Mouse (Mus musculus) thymus, postnatal 0 days (tissue): Measurements from ENCODE around the gene Tdrd6. TPM values are rescaled to one million over a fixed set of nuclear protein-coding genes. Genes with fewer than 3 reads are reported as not detected.

ENCODE experiments used
- DNase-seq: peaks from one replicate; pipeline ENCODE4 v3.0.0-alpha.2; 2015; ENCODE audit warnings: low spot score
- polyA plus RNA-seq: library from polyadenylated mRNA; unstranded; fragments of >200 nt; fragmentation: Nextera tagmentation; extraction: Ambion mirVana; gene quantifications from 2 replicates; pipeline ENCODE4 v1.2.1, GENCODE M21; 2015

The Tdrd6 gene
- polyA plus RNA-seq, 1 experiment from 2014 or later = not detected

GRCm38 (mm10) chr17:43619156-43619555, 10.9 kb downstream of the Tdrd6 start:
- DNase-seq = no peak

DNA sequence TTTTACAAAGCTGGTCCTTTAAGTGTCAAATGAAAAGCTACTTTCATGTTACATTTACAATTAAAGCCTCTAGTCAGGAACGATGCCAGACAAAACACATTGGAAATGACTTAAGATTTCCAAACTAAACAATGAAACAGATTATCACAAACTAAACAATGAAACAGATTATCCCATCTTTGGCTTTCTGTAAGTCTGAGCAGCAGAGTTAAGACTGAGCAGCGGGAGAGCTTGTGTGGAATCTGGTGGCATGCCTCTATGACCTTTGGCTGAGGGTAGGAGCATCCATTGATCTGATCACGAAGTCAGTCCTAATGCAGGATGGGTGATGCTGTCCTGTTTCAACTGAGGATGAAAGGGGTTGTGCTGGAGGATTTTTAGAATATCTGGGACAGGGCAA, 17.9 kb downstream of the Tdrd6 start:
- no peak for DNase-seq

GRCm38 (mm10) chr17:43611586-43611985, 18.5 kb downstream of the Tdrd6 start:
- peak; percentile 66 for DNase-seq

DNA sequence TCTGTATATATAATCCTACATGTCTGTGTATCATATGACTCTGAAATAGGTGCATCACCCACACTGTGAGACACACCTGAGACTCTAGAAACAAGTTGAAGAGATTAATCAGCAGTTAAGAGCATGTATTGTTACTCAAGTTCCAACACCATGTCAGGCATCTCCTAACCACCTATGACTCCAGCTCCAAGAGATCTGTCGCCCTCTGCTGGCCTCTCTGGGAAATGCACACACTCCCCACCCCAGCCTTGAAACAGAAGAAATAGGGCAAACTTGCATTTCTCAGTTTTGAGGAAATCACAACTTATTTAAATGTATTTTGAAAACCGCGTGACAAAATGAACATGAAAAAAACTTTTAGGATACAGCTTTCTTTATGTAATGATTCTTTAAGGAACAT, 23.4 kb downstream of the Tdrd6 start:
- DNase-seq = peak; percentile 66

DNA sequence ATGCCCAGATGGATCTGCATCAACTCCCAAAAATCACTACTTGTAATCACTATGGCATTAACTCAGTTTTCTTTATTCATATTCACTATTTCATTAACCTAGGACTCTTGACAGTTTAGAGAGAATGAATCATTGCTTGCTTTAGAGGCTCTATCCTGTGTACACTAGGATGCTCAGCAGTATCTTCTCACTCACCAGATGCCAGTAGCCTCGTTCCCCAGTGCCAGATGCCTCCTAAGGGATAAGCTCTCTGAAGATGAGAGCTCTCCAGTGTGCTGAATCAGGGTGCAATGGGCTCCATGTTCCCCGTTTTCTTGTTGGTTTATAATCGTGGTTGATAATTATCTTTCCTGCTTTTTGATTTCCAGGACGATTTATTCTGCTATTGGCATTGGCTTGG, 31.4 kb downstream of the Tdrd6 start:
- DNase-seq = no peak

DNA sequence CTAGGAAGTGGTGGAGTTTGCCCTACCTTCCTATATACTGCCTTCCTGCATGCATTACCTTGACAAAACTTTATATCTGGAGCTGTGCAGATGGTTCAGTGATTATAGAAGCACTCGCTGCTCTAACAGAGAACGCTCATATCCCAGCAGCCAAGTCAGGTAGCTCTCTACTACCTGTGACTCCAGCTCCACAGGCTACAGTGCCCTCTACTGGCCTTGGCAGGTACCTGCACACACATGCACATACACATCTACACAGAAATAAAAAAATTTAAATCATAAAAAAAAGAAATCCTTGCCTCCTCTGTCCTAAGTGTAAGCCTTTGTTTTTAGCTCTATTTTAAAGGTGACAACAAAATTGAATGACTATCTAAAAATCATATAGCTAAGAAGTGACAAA, 32.4 kb downstream of the Tdrd6 start:
- no peak for DNase-seq

DNA sequence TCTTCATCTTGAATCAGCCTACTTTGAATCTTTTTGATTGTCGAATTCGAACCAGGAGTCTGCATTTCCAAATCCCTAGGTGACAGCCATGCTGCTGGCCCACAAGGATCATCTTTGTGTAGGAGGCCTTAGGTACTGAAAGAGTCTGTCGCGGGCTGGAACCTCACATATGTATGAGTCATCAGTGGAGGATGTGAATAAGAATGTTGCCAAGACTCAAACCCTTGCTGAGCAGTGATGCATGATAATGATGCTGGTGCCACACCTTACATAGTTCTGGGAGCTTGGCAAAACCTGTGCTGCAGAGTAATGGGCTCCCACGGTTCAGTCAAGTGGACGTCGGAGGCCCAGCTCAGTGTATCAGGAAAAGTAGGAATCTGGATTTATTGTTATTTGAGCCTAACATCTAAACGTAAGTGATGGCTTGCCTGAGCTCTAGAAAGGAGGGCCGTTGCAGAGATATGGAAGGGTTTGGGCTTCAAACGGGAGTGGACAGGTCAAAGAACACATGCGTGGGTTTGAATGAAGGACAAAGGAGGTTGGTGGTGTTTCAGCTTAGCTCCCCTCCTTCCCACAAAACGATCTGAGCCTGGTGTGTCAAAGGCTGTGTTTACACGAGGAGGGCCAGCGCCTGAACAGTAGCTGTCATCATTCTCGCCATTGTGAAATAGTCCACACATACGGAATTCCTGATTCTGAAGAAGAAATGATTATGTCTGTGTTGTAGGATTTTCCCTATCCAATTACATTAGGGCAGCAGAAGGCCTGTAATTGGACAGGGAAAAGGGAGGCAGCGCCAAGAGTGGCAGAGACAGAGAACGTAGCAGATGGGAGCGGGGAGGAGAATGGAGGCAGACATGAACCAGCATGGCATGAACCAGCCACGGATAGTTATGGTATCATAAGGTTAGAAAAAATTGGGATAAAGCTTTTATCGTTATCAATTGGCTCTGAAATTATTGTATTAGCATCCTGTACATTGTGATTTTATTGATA, 37.5 kb downstream of the Tdrd6 start:
- no peak for DNase-seq

DNA sequence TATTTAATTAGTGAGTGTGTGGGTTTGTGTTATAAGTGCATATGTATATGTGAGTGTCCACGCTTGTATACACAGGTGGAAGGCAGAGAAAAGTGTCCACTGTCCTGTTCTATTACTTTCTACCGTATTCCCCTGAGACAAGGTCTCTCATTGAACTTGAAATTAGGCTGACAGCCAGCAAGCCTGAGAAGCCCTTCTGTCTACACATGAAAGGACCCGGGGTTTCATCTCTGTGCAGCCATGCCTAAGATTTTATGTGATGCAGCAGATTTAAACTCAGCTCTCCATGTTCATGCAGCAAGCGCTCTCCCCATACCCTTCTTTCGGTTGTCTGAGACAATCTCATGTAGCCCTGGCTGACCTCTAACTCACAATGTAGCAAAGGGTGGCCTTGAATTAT, 39.6 kb downstream of the Tdrd6 start:
- no peak for DNase-seq

DNA sequence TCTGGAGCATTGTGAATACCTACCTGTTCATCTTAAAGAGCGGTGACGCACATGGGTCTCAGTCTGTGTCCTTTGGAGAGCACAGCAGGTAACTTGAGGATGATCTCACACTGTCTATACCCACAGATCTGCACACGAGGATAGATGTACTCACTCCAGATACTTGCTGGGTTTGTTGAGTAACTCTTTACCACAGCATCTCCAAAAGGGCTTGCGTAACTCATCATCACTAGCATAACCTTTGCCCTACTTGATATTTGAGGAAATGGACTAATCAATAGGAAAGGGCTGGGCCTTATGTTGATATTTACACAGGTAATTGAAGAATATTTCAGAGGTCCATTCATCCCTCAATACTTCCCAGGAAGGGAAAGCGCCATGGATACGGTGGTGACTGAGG, 40.3 kb downstream of the Tdrd6 start:
- DNase-seq = no peak

GRCm38 (mm10) chr17:43587278-43587677, 42.8 kb downstream of the Tdrd6 start:
- DNase-seq = no peak

DNA sequence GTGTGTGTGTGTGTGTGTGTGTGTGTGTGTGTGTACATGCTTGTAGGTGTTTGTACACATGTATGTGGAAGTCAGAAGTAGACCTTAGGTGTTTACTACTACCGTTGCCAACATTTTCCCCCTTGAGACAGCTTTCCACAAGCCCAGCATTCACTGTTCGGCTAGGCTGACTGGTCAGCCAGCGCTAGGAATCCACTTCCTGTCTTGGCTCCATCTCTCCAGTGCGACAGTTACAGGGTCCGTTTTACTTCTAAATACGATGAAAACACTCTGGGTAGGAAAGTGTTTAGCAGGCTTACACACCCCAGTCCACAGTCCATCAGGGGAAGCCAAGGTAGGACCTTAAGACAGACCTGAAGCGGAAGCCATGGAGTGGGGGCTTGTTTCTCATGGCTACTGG, 45.3 kb downstream of the Tdrd6 start:
- DNase-seq = no peak

GRCm38 (mm10) chr17:43581012-43581467, 49.1 kb downstream of the Tdrd6 start:
- DNase-seq = no peak

DNA sequence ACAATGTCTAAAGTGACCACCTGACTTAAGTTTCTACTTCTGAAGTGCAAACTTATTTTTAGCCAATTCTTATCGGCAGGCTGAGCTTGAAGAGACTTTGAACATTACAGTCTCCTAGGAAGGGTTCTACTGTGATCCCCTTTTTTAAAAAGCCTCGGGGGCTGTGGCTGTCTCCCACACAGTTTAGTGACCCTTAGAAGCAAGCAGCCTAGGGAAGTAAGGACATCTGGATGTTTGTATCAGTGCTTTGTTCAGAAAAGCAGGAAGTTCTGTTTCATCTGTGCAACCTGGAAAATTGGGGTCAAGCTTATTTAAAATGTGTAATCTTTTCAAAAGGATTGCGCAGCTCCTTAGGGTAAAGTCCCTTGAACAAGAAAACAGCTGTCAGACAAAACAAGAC, 49.6 kb downstream of the Tdrd6 start:
- no peak for DNase-seq

- no peak for DNase-seq
Observed at GRCm38 (mm10) chr17:43573624-43574073, 56.5 kb downstream of the Tdrd6 start.

DNA sequence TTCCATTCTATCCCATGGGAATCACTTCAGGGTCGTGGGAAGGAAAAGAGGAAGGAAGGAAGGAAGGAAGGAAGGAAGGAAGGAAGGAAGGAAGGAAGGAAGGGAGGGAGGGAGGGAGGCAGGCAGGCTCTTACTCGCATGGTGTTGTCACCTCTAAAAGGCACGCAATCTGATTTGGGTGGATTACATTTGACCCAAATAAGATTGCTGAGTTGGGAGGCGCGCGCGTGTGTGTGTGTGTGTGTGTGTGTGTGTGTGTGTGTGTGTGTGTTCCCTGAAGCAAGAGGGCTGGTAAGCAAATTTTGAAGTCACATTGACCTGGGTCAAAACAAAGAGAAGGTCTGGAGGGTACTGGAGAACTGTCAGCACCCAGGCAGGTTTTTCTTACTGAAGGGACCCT, 60.8 kb downstream of the Tdrd6 start:
- DNase-seq = no peak

DNA sequence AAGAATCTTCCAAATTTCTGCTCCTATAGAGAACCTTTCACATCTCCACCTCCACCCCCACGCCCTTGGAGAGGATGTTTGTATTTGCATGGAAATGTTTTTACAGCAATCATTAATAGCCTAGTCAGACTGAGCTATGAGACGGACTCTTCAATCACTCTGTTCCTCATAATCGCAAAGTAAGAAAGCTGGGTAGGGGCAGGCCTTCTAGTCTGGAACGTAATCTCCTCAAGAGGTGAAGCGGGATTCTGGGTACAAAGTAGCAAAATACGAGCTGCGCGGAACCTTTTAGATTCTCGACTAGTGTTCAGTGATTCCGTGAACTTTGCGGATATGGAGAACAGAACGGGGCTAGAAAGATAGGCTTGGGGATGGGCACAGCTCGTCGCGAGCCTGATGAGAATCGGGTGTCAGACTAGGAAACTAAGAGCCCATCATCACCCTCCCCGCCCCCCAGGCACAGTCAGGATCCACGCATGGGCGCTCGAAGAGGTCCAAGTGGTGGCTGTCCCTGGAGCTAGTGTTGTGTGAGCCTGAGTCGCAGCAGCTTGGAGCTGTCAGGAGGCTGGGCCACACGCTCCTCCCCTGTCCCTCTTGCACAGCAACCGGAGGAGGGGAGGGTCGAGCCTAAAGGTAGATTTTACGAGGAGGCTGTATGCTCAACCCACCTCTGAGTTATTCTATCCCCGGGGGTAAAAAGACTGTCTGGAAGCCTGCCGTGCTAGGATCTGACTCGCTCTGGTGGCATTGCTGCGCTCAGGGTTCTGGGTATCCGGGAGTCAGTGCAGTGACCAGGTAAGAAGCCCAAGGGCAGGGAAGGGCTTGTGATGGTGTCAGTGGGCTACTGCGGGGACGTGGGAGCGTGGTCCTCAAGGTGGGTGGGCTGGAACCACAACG, 61.9 kb downstream of the Tdrd6 start, which contains the start of gene Pla2g7:
Gene Pla2g7 (plus strand): TSS at position 107 of the 897 bp plus-strand sequence.
- DNase-seq = no peak

GRCm38 (mm10) chr17:43567593-43567991, 62.5 kb downstream of the Tdrd6 start:
- DNase-seq = no peak

Other genes starting within 250 kb of the Tdrd6 start
- 0.66 and 0.69 TPM in 2 replicates for gene Mep1a, start 127.5 kb downstream of the Tdrd6 start, polyA plus RNA-seq
- gene Ankrd66, start 86.7 kb downstream of the Tdrd6 start, polyA plus RNA-seq = 0.10 and 0.15 TPM in 2 replicates
- 8.2 and 8.6 TPM in 2 replicates for gene Pla2g7, start 62.2 kb downstream of the Tdrd6 start, polyA plus RNA-seq
- 4.8 and 7.6 TPM in 2 replicates for gene Slc25a27, start 36.9 kb upstream of the Tdrd6 start, polyA plus RNA-seq
- gene Cyp39a1, start 37.1 kb upstream of the Tdrd6 start, polyA plus RNA-seq = 3.0 and 4.7 TPM in 2 replicates
- gene Rcan2, start 171.1 kb upstream of the Tdrd6 start, polyA plus RNA-seq = 0.73 and 1.3 TPM in 2 replicates